12 mouse cellular contexts compared by ENCODE assay signal in the genomic region with DNA sequence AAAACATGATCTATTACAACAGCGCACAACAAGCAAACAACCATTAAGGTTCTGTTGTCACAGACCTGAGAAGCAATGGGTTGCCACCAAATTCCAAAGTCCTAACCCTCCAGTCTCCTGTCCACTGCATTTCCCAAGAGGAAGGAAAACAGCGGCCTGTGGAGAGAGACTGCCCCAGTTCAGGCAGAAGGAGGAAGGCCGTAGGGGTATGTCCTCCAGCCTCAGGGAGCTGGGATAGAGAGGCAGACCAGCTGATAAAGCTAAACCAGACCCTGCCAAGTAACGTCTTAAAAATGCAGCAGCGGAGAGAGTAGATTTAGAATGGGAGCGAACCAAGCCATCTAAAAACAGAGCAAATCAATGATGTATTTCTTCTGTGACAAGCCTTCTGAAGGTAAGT. TPM values are rescaled to one million over a fixed set of nuclear protein-coding genes. Genes with fewer than 3 reads are reported as not detected.
DNase-seq lines count a peak whose midpoint lies in the region; ATAC-seq and TF ChIP-seq lines count a peak whose summit lies in the region.
"Had no signal": no experiment of that assay in that cellular context is flagged by ENCODE, and none has a peak within 500 bp of the region (broad histone marks: within the 10 kb centered on the region; RNA-seq: fewer than 3 reads in every experiment).

No protein-coding gene starts in this region.

- intact Hi-C loops in left cerebral cortex, postnatal 14 days (cut with DNase I): loop anchor here (5.0 kb wide), 1 partner anchor 47 kb away; the partner anchor contains the start of gene Sowahb

- no peak overlapping the region for H3K4me2 ChIP-seq in forebrain, postnatal 0 days (ENCODE audit: low read depth)
- H3K4me2 ChIP-seq in liver, embryonic 11.5 days: no peak overlapping the region
- no peak overlapping the region for H3K4me2 ChIP-seq in heart, embryonic 16.5 days (ENCODE audit: low read depth, low read length)
- no peak overlapping the region for H3K4me2 ChIP-seq in liver, embryonic 16.5 days (ENCODE audit: low read depth, low read length)
- H3K4me2 ChIP-seq: neural tube, embryonic 15.5 days had no signal

- H3K27me3 ChIP-seq in forebrain, embryonic 10.5 days (ENCODE audit: poor library complexity, severe bottlenecking): no peaks in the 10 kb centered on the region
- H3K27me3 ChIP-seq in forebrain, postnatal 0 days (ENCODE audit: insufficient read depth, low read length): no peaks in the 10 kb centered on the region
- no peaks in the 10 kb centered on the region for H3K27me3 ChIP-seq in liver, embryonic 11.5 days (replicated peaks; ENCODE audit: control insufficient read depth, insufficient read depth, low read length)
- no peaks in the 10 kb centered on the region for H3K27me3 ChIP-seq in heart, embryonic 16.5 days (ENCODE audit: control insufficient read depth, insufficient read depth, low read length)
- no peaks in the 10 kb centered on the region for H3K27me3 ChIP-seq in liver, embryonic 16.5 days (ENCODE audit: control insufficient read depth, insufficient read depth, low read depth, low read length)
- H3K27me3 ChIP-seq: neural tube, embryonic 15.5 days had no signal

- 87% methylated on average over 6 of the region's 6 CpGs for WGBS in forebrain, embryonic 10.5 days
- 84% methylated on average over 6 of the region's 6 CpGs for WGBS in forebrain, postnatal 0 days
- WGBS in liver, embryonic 11.5 days: 63% methylated on average over 6 of the region's 6 CpGs
- WGBS in heart, embryonic 16.5 days: 54% methylated on average over 6 of the region's 6 CpGs
- WGBS in liver, embryonic 16.5 days (ENCODE audit: insufficient replicate concordance): 69% methylated on average over 6 of the region's 6 CpGs

- ATAC-seq in forebrain, postnatal 0 days: no peak
- no peak for ATAC-seq in liver, embryonic 11.5 days (replicated peaks; ENCODE audit: low FRiP score)
- no peak for ATAC-seq in heart, embryonic 16.5 days (replicated peaks; ENCODE audit: extremely low read depth, insufficient read depth, low FRiP score)
- ATAC-seq in liver, embryonic 16.5 days (ENCODE audit: low read depth): no peak

- no peak for DNase-seq in forebrain, embryonic 10.5 days (ENCODE audit: extremely low spot score, low spot score)
- no peak for DNase-seq in forebrain, postnatal 0 days
- no peak for DNase-seq in liver, embryonic 11.5 days (ENCODE audit: low spot score)
- no peak for DNase-seq in liver
- DNase-seq in left cerebral cortex, postnatal 14 days (ENCODE audit: low spot score in 2 of 2): no peak
- DNase-seq in right cerebral cortex, postnatal 4 days: no peak
- DNase-seq: midbrain, embryonic 14.5 days; thymus, adult 18-20 months had no signal

- no peaks in the 10 kb centered on the region for H3K9me3 ChIP-seq in forebrain, embryonic 10.5 days
- H3K9me3 ChIP-seq in forebrain, postnatal 0 days (ENCODE audit: low read length): no peaks in the 10 kb centered on the region
- H3K9me3 ChIP-seq in liver, embryonic 11.5 days (ENCODE audit: control insufficient read depth, low read length): no peaks in the 10 kb centered on the region
- no peaks in the 10 kb centered on the region for H3K9me3 ChIP-seq in heart, embryonic 16.5 days (replicated peaks; ENCODE audit: control insufficient read depth, low read length)
- H3K9me3 ChIP-seq in liver, embryonic 16.5 days (replicated peaks; ENCODE audit: control insufficient read depth, low read length): no peaks in the 10 kb centered on the region
- H3K9me3 ChIP-seq: neural tube, embryonic 15.5 days had no signal

- H3K27ac ChIP-seq in forebrain, embryonic 10.5 days: peak overlapping the region; percentile 21; the same call in 1 of the 2 replicates
- no peak overlapping the region for H3K27ac ChIP-seq in forebrain, postnatal 0 days (ENCODE audit: low read depth, low read length)
- peak overlapping the region; percentile 48; the same call in 1 of the 2 replicates for H3K27ac ChIP-seq in liver, embryonic 11.5 days (ENCODE audit: low read depth, low read length)
- peak overlapping the region; percentile 84 for H3K27ac ChIP-seq in heart, embryonic 16.5 days (ENCODE audit: low read length)
- peak overlapping the region; percentile 4; the same call in 1 of the 2 replicates for H3K27ac ChIP-seq in liver, embryonic 16.5 days (ENCODE audit: low read length)

- no peak overlapping the region for H3K9ac ChIP-seq in forebrain, postnatal 0 days
- H3K9ac ChIP-seq in liver, embryonic 11.5 days (ENCODE audit: low read depth, low read length): no peak overlapping the region
- H3K9ac ChIP-seq in heart, embryonic 16.5 days (ENCODE audit: low read length): no peak overlapping the region
- no peak overlapping the region for H3K9ac ChIP-seq in liver, embryonic 16.5 days (ENCODE audit: low read depth, low read length)
- H3K9ac ChIP-seq: neural tube, embryonic 15.5 days had no signal

- TF ChIP-seq CTCF in forebrain, postnatal 0 days (IDR thresholded peaks at IDR 0.05; ENCODE audit: low read depth): no peak

- H3K4me3 ChIP-seq in forebrain, embryonic 10.5 days: no peak overlapping the region
- H3K4me3 ChIP-seq in forebrain, postnatal 0 days (ENCODE audit: low read depth, low read length): no peak overlapping the region
- no peak overlapping the region for H3K4me3 ChIP-seq in liver, embryonic 11.5 days (ENCODE audit: low read depth, low read length)
- no peak overlapping the region for H3K4me3 ChIP-seq in heart, embryonic 16.5 days (ENCODE audit: low read length)
- no peak overlapping the region for H3K4me3 ChIP-seq in liver, embryonic 16.5 days (ENCODE audit: low read depth, low read length)
- H3K4me3 ChIP-seq: neural tube, embryonic 15.5 days had no signal

- peaks cover 40% of the 10 kb centered on the region for H3K4me1 ChIP-seq in forebrain, embryonic 10.5 days
- H3K4me1 ChIP-seq in forebrain, postnatal 0 days (ENCODE audit: insufficient read depth): no peaks in the 10 kb centered on the region
- H3K4me1 ChIP-seq in liver, embryonic 11.5 days (replicated peaks; ENCODE audit: control insufficient read depth, insufficient read depth, low read length): peaks cover 11% of the 10 kb centered on the region
- peaks cover 18% of the 10 kb centered on the region for H3K4me1 ChIP-seq in heart, embryonic 16.5 days (ENCODE audit: control insufficient read depth, insufficient read depth, low read length)
- no peaks in the 10 kb centered on the region; the same call in 1 of the 2 replicates for H3K4me1 ChIP-seq in liver, embryonic 16.5 days (ENCODE audit: control insufficient read depth, low read depth, low read length)

- H3K36me3 ChIP-seq in forebrain, embryonic 10.5 days (replicated peaks): no peaks in the 10 kb centered on the region
- no peaks in the 10 kb centered on the region for H3K36me3 ChIP-seq in forebrain, postnatal 0 days (ENCODE audit: insufficient read depth)
- no peaks in the 10 kb centered on the region for H3K36me3 ChIP-seq in liver, embryonic 11.5 days (ENCODE audit: control insufficient read depth, insufficient read depth, low read length)
- H3K36me3 ChIP-seq in heart, embryonic 16.5 days (ENCODE audit: control insufficient read depth, insufficient read depth): no peaks in the 10 kb centered on the region
- no peaks in the 10 kb centered on the region for H3K36me3 ChIP-seq in liver, embryonic 16.5 days (ENCODE audit: control insufficient read depth, insufficient read depth)
- H3K36me3 ChIP-seq: neural tube, embryonic 15.5 days had no signal

RNA-seq across cellular contexts. Expression of gene Sowahb, which starts 44.8 kb away (rescaled TPM):
- 0.21 and 0.43 TPM in 2 replicates for polyA plus RNA-seq in forebrain, embryonic 10.5 days (2016; fragmentation: Nextera tagmentation; extraction: Ambion mirVana)
- total RNA-seq in forebrain, postnatal 0 days (2014; rRNA removed): 0.10 and 0.46 TPM in 2 replicates
- 0.10 and 0.12 TPM in 2 replicates for polyA plus RNA-seq in forebrain, postnatal 0 days (2015; fragmentation: Nextera tagmentation; extraction: Ambion mirVana)
- polyA plus RNA-seq in liver, embryonic 11.5 days (2014; fragmentation: Nextera tagmentation; extraction: Ambion mirVana): 0.44 and 0.51 TPM in 2 replicates
- polyA plus RNA-seq in heart, embryonic 16.5 days (2015; fragmentation: Nextera tagmentation; extraction: Ambion mirVana): 0.12 and 0.20 TPM in 2 replicates
- polyA plus RNA-seq in liver, embryonic 16.5 days (2015; fragmentation: Nextera tagmentation; extraction: Ambion mirVana): 1.1 and 1.4 TPM in 2 replicates
- total RNA-seq in left cerebral cortex, postnatal 14 days (2021): 1 to 10 TPM; 5.2 to 6.8 TPM
- total RNA-seq: hematopoietic stem cell, adult 5-6 weeks had no signal
- polyA plus RNA-seq: midbrain, embryonic 14.5 days; neural tube, embryonic 15.5 days had no signal
